Mouse (Mus musculus) CD4-positive naive resting alpha-beta T cell, adult 76 days (primary cell): Measurements from ENCODE around the gene Fzd9. TPM values are rescaled to one million over a fixed set of nuclear protein-coding genes. Genes with fewer than 3 reads are reported as not detected.

ENCODE experiments used
- total RNA-seq: library from RNA; stranded (reverse); gene quantifications from one replicate; pipeline ENCODE4 v1.2.4, GENCODE M21; 2023

The Fzd9 gene
- not detected for total RNA-seq

DNA sequence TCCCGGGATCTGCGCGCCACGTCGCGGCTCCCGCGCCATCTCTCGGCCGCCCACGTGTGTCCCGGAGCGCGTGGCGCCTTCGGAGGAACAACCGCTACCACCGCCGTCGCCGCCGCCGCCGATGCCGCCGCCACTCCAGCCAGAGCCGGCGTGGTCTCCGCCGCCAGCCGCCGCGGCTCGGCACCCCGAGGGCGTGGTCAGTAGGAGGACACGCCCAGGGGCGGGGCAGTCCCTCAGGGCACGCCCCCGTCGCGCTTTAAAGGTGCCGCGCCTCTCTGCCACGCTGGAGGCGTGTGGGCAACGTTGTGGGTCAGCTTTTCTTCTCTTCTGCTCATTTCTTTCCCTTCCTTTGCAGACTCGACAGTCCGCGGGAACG lies at the start of gene Fzd9:
Fzd9 (minus strand) TSS at position 152 of the 376 bp plus-strand sequence.

Other genes starting within 250 kb of the Fzd9 start
- 51.4 TPM for gene Abhd11, start 242.1 kb downstream of the Fzd9 start, total RNA-seq
- gene Stx1a, start 227.7 kb downstream of the Fzd9 start, total RNA-seq = 45.3 TPM
- gene Dnajc30, start 187.0 kb downstream of the Fzd9 start, total RNA-seq = 17.9 TPM
- 87.1 TPM for gene Bud23, start 186.3 kb downstream of the Fzd9 start, total RNA-seq
- not detected for gene Vps37d, start 173.0 kb downstream of the Fzd9 start, total RNA-seq
- gene Mlxipl, start 161.3 kb downstream of the Fzd9 start, total RNA-seq = not detected
- 10.0 TPM for gene Tbl2, start 101.6 kb downstream of the Fzd9 start, total RNA-seq
- gene Bcl7b, start 82.9 kb downstream of the Fzd9 start, total RNA-seq = 79.5 TPM
- gene Baz1b, start 64.0 kb downstream of the Fzd9 start, total RNA-seq = 89.3 TPM
- not detected for gene Fkbp6, start 98.8 kb upstream of the Fzd9 start, total RNA-seq
- gene Trim50, start 102.1 kb upstream of the Fzd9 start, total RNA-seq = not detected
- 35.6 TPM for gene Nsun5, start 118.7 kb upstream of the Fzd9 start, total RNA-seq
- gene Pom121, start 143.3 kb upstream of the Fzd9 start, total RNA-seq = 51.6 TPM